Comparison of ENCODE assay signal across 24 mouse cellular contexts in genomic region chr2:145717539-145717938, GRCm38 (mm10).
"Had no signal": no experiment of that assay in that cellular context is flagged by ENCODE, and none has a peak within 500 bp of the region (broad histone marks: within the 10 kb centered on the region; RNA-seq: fewer than 3 reads in every experiment).

No protein-coding gene starts in this region.

- ATAC-seq: hindbrain, postnatal 0 days; intestine, embryonic 16.5 days had no signal

- H3K9me3 ChIP-seq: heart, embryonic 13.5 days; heart, embryonic 15.5 days; hindbrain, embryonic 13.5 days; hindbrain, embryonic 15.5 days; limb, embryonic 10.5 days; limb, embryonic 12.5 days; liver, embryonic 13.5 days had no signal

- H3K9ac ChIP-seq: heart, embryonic 13.5 days; heart, embryonic 15.5 days; hindbrain, embryonic 13.5 days; hindbrain, embryonic 15.5 days; limb, embryonic 12.5 days; liver, embryonic 13.5 days had no signal

- H3K36me3 ChIP-seq: heart, embryonic 15.5 days; limb, embryonic 10.5 days; liver, embryonic 13.5 days had no signal

- H3K4me1 ChIP-seq: heart, embryonic 15.5 days; hindbrain, embryonic 13.5 days; hindbrain, embryonic 15.5 days; limb, embryonic 12.5 days; liver, embryonic 13.5 days had no signal

- H3K4me2 ChIP-seq: heart, embryonic 11.5 days; heart, embryonic 13.5 days; heart, embryonic 15.5 days; hindbrain, embryonic 13.5 days; hindbrain, embryonic 15.5 days; limb, embryonic 12.5 days; liver, embryonic 11.5 days; liver, embryonic 13.5 days had no signal

- H3K27me3 ChIP-seq: heart, embryonic 13.5 days; heart, embryonic 15.5 days; hindbrain, embryonic 13.5 days; hindbrain, embryonic 15.5 days; limb, embryonic 12.5 days; liver, embryonic 13.5 days had no signal

- H3K4me3 ChIP-seq: heart, adult 2 months; heart, embryonic 13.5 days; heart, embryonic 15.5 days; hindbrain, embryonic 13.5 days; hindbrain, embryonic 15.5 days; layer of hippocampus, adult 2 months; left cerebral cortex, adult 2 months; limb, embryonic 10.5 days; limb, embryonic 12.5 days; liver, embryonic 13.5 days had no signal

- H3K27ac ChIP-seq: heart, adult 2 months; heart, embryonic 13.5 days; heart, embryonic 15.5 days; hindbrain, embryonic 13.5 days; hindbrain, embryonic 15.5 days; hindbrain, postnatal 0 days; layer of hippocampus, adult 2 months; left cerebral cortex, adult 2 months; limb, embryonic 10.5 days; limb, embryonic 12.5 days; liver, embryonic 13.5 days had no signal

- DNase-seq: gastrocnemius, postnatal 14 days; gastrocnemius, postnatal 36 days; heart, adult 11 months; heart, adult 2 months; heart, postnatal 36 days; kidney, adult 11 months; kidney, adult 2 months; kidney, postnatal 10 days; kidney, postnatal 25 days; kidney, postnatal 4 days; liver; liver, embryonic 13.5 days had no signal
